Mouse (Mus musculus): ENCODE results near the gene Tomm20l. TPM values are rescaled to one million over a fixed set of nuclear protein-coding genes. Genes with fewer than 3 reads are reported as not detected.

The Tomm20l gene
- total RNA-seq, 2 experiments from 2014 or later = not detected

- no peak for DNase-seq (ENCODE audit: low spot score in 2 of 2)
- intact Hi-C loops (cut with DNase I) = no loop called here
Observed at GRCm38 (mm10) chr12:71148801-71149200, 37.6 kb downstream of the Tomm20l start.

GRCm38 (mm10) chr12:71149456-71149855 is 38.2 kb downstream of the Tomm20l start:
- DNase-seq (ENCODE audit: low spot score in 2 of 2) = no peak
- intact Hi-C loops (cut with DNase I) = no loop called here

DNA sequence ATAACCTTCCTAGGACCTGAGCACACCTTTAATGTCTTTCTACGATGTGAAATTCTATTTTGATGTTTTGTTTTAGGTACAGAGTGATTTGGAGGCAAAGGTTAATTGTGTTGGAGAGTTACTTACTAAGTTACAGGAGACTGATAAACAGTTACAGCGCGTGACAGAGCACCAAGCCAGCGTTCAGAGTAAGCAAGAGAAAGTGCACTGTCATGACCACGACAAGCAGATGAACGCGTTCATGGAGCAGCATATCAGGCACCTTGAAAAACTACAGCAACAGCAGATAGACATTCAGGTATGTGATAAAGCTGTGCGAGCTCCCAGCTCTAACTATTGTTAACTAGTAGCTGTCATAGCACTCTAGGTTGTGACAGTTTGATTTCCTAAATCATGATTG is 38.9 kb downstream of the Tomm20l start:
- intact Hi-C loops (cut with DNase I) = no loop called here
- no peak for DNase-seq (ENCODE audit: low spot score in 2 of 2)

DNA sequence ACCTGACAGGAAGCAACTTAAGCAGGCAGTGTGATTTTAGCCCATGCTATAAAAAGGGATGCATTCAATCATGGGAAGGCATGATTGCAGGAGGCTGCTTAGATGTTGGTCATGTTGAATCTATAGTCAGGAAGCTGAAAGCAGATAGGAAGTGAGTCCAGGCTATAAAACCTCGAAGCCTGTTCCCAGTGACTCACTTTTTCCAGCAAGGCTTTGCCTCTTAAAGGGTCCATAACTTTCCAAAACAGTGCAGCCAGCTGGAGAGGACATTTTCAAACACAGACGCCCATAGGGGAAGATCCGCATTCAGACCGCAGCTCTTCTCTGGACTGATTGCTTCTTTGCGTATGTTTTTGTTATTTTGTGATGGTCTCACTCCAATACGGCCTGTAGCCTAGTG is 43.8 kb downstream of the Tomm20l start:
- intact Hi-C loops (cut with DNase I) = no loop called here
- DNase-seq (ENCODE audit: low spot score in 2 of 2) = no peak

DNA sequence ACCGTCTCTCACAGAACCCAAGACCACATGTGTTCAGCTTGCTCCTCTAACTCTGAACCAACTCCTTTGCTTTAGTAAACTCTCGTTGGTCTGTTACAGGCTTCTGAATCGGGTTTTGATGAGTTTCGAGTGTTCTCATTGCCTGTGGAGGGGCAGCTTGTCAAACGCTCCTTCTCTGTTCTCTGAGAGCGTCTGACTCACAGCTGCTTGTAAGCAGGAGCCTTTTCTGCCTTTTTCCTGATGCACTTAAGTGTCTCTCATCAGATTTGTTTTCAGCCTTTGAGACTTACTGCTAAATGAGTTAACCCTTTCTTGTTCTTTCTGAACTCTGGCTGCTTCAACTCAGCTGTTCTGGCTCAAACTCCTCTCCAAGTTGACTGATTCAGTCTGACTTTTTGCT is 46.7 kb downstream of the Tomm20l start:
- no peak for DNase-seq (ENCODE audit: low spot score in 2 of 2)
- intact Hi-C loops (cut with DNase I) = no loop called here

- intact Hi-C loops (cut with DNase I) = no loop called here
- DNase-seq (ENCODE audit: low spot score in 2 of 2) = no peak
Observed at GRCm38 (mm10) chr12:71164410-71164809, 53.2 kb downstream of the Tomm20l start.

DNA sequence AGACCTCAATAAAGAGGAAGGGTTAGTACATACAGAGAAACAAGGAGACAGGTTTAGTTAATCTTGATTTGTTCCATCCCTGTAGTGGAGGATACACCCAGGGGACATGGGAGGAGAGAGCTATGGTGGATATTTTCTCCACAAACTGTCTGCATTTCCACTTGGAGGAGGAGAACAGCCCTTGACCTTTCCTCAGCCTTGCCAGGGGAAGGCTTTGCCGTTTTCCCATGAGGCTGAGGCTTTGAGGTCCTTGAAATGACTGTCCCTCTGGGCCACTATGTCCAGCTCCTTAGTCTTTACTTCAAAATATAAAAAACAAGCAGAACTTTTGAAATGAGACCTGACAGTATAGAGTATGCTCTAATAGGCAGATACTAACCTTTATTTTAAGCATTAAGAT is 58.7 kb downstream of the Tomm20l start:
- intact Hi-C loops (cut with DNase I) = no loop called here
- no peak for DNase-seq (ENCODE audit: low spot score in 2 of 2)

Other genes with a start within 250 kb of the Tomm20l start
- 100 to 1,000 TPM; 146 to 163 TPM for gene Actr10, start 173.6 kb upstream of the Tomm20l start, total RNA-seq (2021)
- gene Psma3, start 136.8 kb upstream of the Tomm20l start, total RNA-seq (2021) = 100 to 1,000 TPM; 175 to 184 TPM
- 10 to 100 TPM; 32.0 to 36.5 TPM for gene Arid4a, start 95.4 kb upstream of the Tomm20l start, total RNA-seq (2021)
- gene Timm9, start 25.3 kb downstream of the Tomm20l start, total RNA-seq (2021) = 10 to 100 TPM; 49.7 to 67.7 TPM
- gene 2700049A03Rik, start 25.4 kb downstream of the Tomm20l start, total RNA-seq (2021) = 10 to 100 TPM in 1 of 2 experiments, 1 to 10 TPM in 1; 5.4 to 10.9 TPM
- 1 to 10 TPM; 9.2 to 9.8 TPM for gene Dact1, start 198.5 kb downstream of the Tomm20l start, total RNA-seq (2021)

Measured in left cerebral cortex, postnatal 36 days (tissue).